ENCODE assay signal across 12 mouse cellular contexts in the genomic region with DNA sequence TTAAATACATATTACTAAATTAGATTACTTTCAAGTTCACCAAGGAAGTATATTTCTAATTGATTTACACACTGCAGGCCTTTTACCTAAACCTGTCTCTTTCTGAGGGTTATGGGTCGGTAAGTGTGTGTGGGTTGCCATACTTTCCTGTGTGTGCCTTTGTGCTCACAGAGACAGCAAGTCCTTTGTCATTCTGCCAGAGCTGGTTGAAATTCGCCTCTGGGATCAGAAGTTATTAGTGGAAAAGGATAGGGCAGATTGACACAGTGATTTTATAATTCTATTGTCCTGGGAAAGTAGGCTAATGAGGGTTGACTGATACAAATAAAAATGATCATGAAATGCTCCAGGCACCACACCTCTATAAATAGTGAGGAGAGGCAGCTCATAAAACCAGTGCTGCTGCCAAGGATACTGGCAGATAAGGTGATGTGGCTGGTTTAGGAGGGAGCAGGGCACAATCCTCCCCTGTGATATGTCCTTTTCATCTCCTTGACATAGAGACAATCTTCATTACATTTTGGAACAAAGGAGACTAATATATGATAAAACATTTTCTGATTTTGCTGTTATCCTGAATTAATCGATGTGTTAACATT.
DNase-seq lines count a peak whose midpoint lies in the region; ATAC-seq lines count a peak whose summit lies in the region.
"Had no signal": no experiment of that assay in that cellular context is flagged by ENCODE, and none has a peak within 500 bp of the region (broad histone marks: within the 10 kb centered on the region; RNA-seq: fewer than 3 reads in every experiment).

No protein-coding gene starts in this region.

- H3K4me1 ChIP-seq in heart, embryonic 15.5 days (replicated peaks), result no peaks in the 10 kb centered on the region
- H3K4me1 ChIP-seq in heart, embryonic 11.5 days (ENCODE audit: control insufficient read depth, insufficient read depth, low read length), result no peaks in the 10 kb centered on the region
- no peaks in the 10 kb centered on the region for H3K4me1 ChIP-seq in hindbrain, embryonic 16.5 days (ENCODE audit: control insufficient read depth, insufficient read depth, low read depth, low read length)
- H3K4me1 ChIP-seq: liver, embryonic 13.5 days had no signal

- H3K27ac ChIP-seq in heart, embryonic 15.5 days, result peak overlapping the region; percentile 23; the same call in 1 of the 2 replicates
- no peak overlapping the region for H3K27ac ChIP-seq in heart, embryonic 11.5 days (ENCODE audit: low read depth, low read length)
- H3K27ac ChIP-seq in hindbrain, embryonic 16.5 days (ENCODE audit: low read depth, low read length), result no peak overlapping the region
- H3K27ac ChIP-seq: liver, embryonic 13.5 days; stomach, postnatal 0 days had no signal

- H3K9ac ChIP-seq in heart, embryonic 15.5 days, result no peak overlapping the region
- H3K9ac ChIP-seq in heart, embryonic 11.5 days (ENCODE audit: low read depth, low read length), result no peak overlapping the region
- H3K9ac ChIP-seq in hindbrain, embryonic 16.5 days (ENCODE audit: low read depth, low read length), result no peak overlapping the region
- H3K9ac ChIP-seq: liver, embryonic 13.5 days had no signal

- ATAC-seq in heart, embryonic 15.5 days (replicated peaks; ENCODE audit: insufficient number of reproducible peaks, insufficient read depth, low FRiP score, low read depth), result no peak
- ATAC-seq in heart, embryonic 11.5 days (replicated peaks; ENCODE audit: insufficient number of reproducible peaks, low FRiP score, low TSS enrichment), result no peak
- peak; percentile 61; the same call in 1 of the 2 replicates for ATAC-seq in hindbrain, embryonic 16.5 days

- no peak overlapping the region for H3K4me3 ChIP-seq in heart, embryonic 15.5 days
- H3K4me3 ChIP-seq in heart, embryonic 11.5 days (ENCODE audit: low read depth, low read length), result no peak overlapping the region
- no peak overlapping the region for H3K4me3 ChIP-seq in hindbrain, embryonic 16.5 days (ENCODE audit: low read length)
- H3K4me3 ChIP-seq: liver, embryonic 13.5 days had no signal

- no peaks in the 10 kb centered on the region for H3K27me3 ChIP-seq in heart, embryonic 15.5 days
- H3K27me3 ChIP-seq in heart, embryonic 11.5 days (ENCODE audit: control insufficient read depth, insufficient read depth, low read length), result no peaks in the 10 kb centered on the region
- no peaks in the 10 kb centered on the region for H3K27me3 ChIP-seq in hindbrain, embryonic 16.5 days (replicated peaks; ENCODE audit: control insufficient read depth, insufficient read depth, low read length)
- H3K27me3 ChIP-seq: liver, embryonic 13.5 days had no signal

- no peaks in the 10 kb centered on the region for H3K36me3 ChIP-seq in heart, embryonic 15.5 days
- no peaks in the 10 kb centered on the region for H3K36me3 ChIP-seq in heart, embryonic 11.5 days (ENCODE audit: control insufficient read depth, insufficient read depth, low read length)
- no peaks in the 10 kb centered on the region for H3K36me3 ChIP-seq in hindbrain, embryonic 16.5 days (ENCODE audit: control insufficient read depth, insufficient read depth, low read length)
- H3K36me3 ChIP-seq: liver, embryonic 13.5 days had no signal

- 64% methylated on average over 3 of the region's 3 CpGs for WGBS in heart, embryonic 15.5 days
- WGBS in heart, embryonic 11.5 days (ENCODE audit: insufficient replicate concordance), result 75% methylated on average over 3 of the region's 3 CpGs
- WGBS in hindbrain, embryonic 16.5 days, result 47% methylated on average over 3 of the region's 3 CpGs

- DNase-seq in cerebellum, adult 11-12 months, result peak; percentile 19
- DNase-seq in cerebellum, postnatal 10 days, result peak; percentile 14 to 18
- no peak for DNase-seq in kidney, adult 9 months
- no peak for DNase-seq in kidney, postnatal 4 days
- DNase-seq in left cerebral cortex, postnatal 25 days (ENCODE audit: low spot score in 2 of 2), result no peak
- DNase-seq: kidney, adult 8-10 months; liver, embryonic 13.5 days; lung, postnatal 10 days had no signal

- intact Hi-C loops in left cerebral cortex, postnatal 25 days (cut with DNase I), result no loop called here

- H3K9me3 ChIP-seq in heart, embryonic 15.5 days (replicated peaks), result no peaks in the 10 kb centered on the region
- H3K9me3 ChIP-seq in heart, embryonic 11.5 days (replicated peaks; ENCODE audit: control insufficient read depth, low read length), result no peaks in the 10 kb centered on the region
- H3K9me3 ChIP-seq in hindbrain, embryonic 16.5 days (ENCODE audit: control insufficient read depth, low read length), result no peaks in the 10 kb centered on the region
- H3K9me3 ChIP-seq: liver, embryonic 13.5 days had no signal

- no peak overlapping the region for H3K4me2 ChIP-seq in heart, embryonic 15.5 days
- H3K4me2 ChIP-seq in heart, embryonic 11.5 days, result no peak overlapping the region
- H3K4me2 ChIP-seq in hindbrain, embryonic 16.5 days (ENCODE audit: low read length), result no peak overlapping the region
- H3K4me2 ChIP-seq: liver, embryonic 13.5 days had no signal

Comparison
In these comparisons a context has a peak if more than half of its experiments do, and no peak if none do; other contexts are left out.
1. DNase-seq: peak in cerebellum, adult 11-12 months (single experiment) and cerebellum, postnatal 10 days (2 of 2); none in kidney, adult 9 months (single experiment), kidney, postnatal 4 days (0 of 2) and left cerebral cortex, postnatal 25 days (0 of 2).